Mouse (Mus musculus) lung, postnatal 0 days (tissue): ENCODE results near the gene Fuca1.

Experiments used
- CTCF ChIP-seq: IDR thresholded peaks from 2 replicates; pipeline ENCODE4 v1.5.1; 2016; ENCODE audit warnings: antibody characterized with exemption, mild to moderate bottlenecking
- EP300 ChIP-seq: IDR thresholded peaks from 2 replicates; pipeline ENCODE4 v1.6.1; 2016; ENCODE audit warnings: antibody characterized with exemption, mild to moderate bottlenecking, control low read depth

- no peak for TF ChIP-seq CTCF
- no peak for TF ChIP-seq EP300
Observed at GRCm38 (mm10) chr4:135896157-135896556, 24.4 kb upstream of the Fuca1 start.
